Mouse (Mus musculus) thymus, adult 2 months (tissue): ENCODE data around the gene Olfr1158.

Experiments
- CTCF ChIP-seq: fragments of 200-500 bp; IDR thresholded peaks from 2 replicates; pipeline ENCODE4 v1.5.1; 2012; ENCODE audit warnings: mild to moderate bottlenecking, control low read depth, low read length, moderate library complexity, borderline replicate concordance; ENCODE audit not compliant: control insufficient read depth, poor library complexity, insufficient read depth; ENCODE audit errors: extremely low read depth
- POLR2A ChIP-seq: fragments of 200-500 bp; IDR thresholded peaks from 2 replicates; pipeline ENCODE4 v1.6.1; 2012; ENCODE audit warnings: mild to moderate bottlenecking, low read length, control low read depth, moderate library complexity; ENCODE audit not compliant: control insufficient read depth, poor library complexity, insufficient read depth; ENCODE audit errors: extremely low read depth

- TF ChIP-seq POLR2A: no peak
- TF ChIP-seq CTCF: no peak
These were observed 21.7 kb upstream of the Olfr1158 start, which contains the start of gene Olfr1157 for GRCm38 (mm10) chr2:87968199-87968598.
